8 mouse cellular contexts compared by ENCODE assay signal in genomic region chr10:127739083-127739660, GRCm38 (mm10). TPM values are rescaled to one million over a fixed set of nuclear protein-coding genes. Genes with fewer than 3 reads are reported as not detected.
A peak's percentile ranks its signal among the peaks of the same experiment; 100 is the strongest.
DNase-seq lines count a peak whose midpoint lies in the region; ATAC-seq lines count a peak whose summit lies in the region.

Gene Zbtb39, plus strand, starts transcription at chr10:127739538.

- H3K4me3 ChIP-seq in embryonic facial prominence, embryonic 14.5 days (ENCODE audit: low read depth, low read length): peak within 1 kb of the TSS; percentile 95
- peak within 1 kb of the TSS; percentile 95 for H3K4me3 ChIP-seq in heart, embryonic 11.5 days (ENCODE audit: low read depth, low read length)
- peak within 1 kb of the TSS; percentile 96 for H3K4me3 ChIP-seq in kidney, embryonic 14.5 days (ENCODE audit: low read length)
- peak within 1 kb of the TSS; percentile 96 for H3K4me3 ChIP-seq in liver, embryonic 11.5 days (ENCODE audit: low read depth, low read length)

- peak within 1 kb of the TSS; percentile 80 for H3K27ac ChIP-seq in embryonic facial prominence, embryonic 14.5 days (replicated peaks; ENCODE audit: low read depth, low read length)
- peak within 1 kb of the TSS; percentile 74 for H3K27ac ChIP-seq in heart, embryonic 11.5 days (ENCODE audit: low read depth, low read length)
- H3K27ac ChIP-seq in kidney, embryonic 14.5 days (ENCODE audit: low read depth, low read length): peak within 1 kb of the TSS; percentile 85
- peak within 1 kb of the TSS; percentile 79 for H3K27ac ChIP-seq in liver, embryonic 11.5 days (ENCODE audit: low read depth, low read length)

- peak within 1 kb of the TSS; percentile 89 for H3K4me2 ChIP-seq in embryonic facial prominence, embryonic 14.5 days (ENCODE audit: low read depth, low read length)
- H3K4me2 ChIP-seq in heart, embryonic 11.5 days: peak within 1 kb of the TSS; percentile 69
- H3K4me2 ChIP-seq in kidney, embryonic 14.5 days (replicated peaks; ENCODE audit: low read depth, low read length): peak within 1 kb of the TSS; percentile 56
- peak within 1 kb of the TSS; percentile 88 for H3K4me2 ChIP-seq in liver, embryonic 11.5 days

- DNase-seq in A20 (ENCODE audit: low read depth, low spot score): peak; percentile 84
- DNase-seq in adrenal gland, postnatal 36 days: peak; percentile 89 to 94
- peak; percentile 83 for DNase-seq in embryonic facial prominence, embryonic 14.5 days (ENCODE audit: low spot score)
- peak; percentile 82 for DNase-seq in liver, embryonic 11.5 days (ENCODE audit: low spot score)
- DNase-seq in naive thymus-derived CD4-positive, alpha-beta T cell, adult 2 months (ENCODE audit: low read depth): peak; percentile 83
- peak; percentile 83 for DNase-seq in splenic B cell, adult 2 months (ENCODE audit: low read depth, low spot score)

- no peaks in the 10 kb centered on the region for H3K27me3 ChIP-seq in embryonic facial prominence, embryonic 14.5 days (replicated peaks; ENCODE audit: control insufficient read depth, insufficient read depth, low read length)
- no peaks in the 10 kb centered on the region for H3K27me3 ChIP-seq in heart, embryonic 11.5 days (ENCODE audit: control insufficient read depth, insufficient read depth, low read length)
- no peaks in the 10 kb centered on the region for H3K27me3 ChIP-seq in kidney, embryonic 14.5 days (ENCODE audit: control insufficient read depth, insufficient read depth, low read length)
- no peaks in the 10 kb centered on the region for H3K27me3 ChIP-seq in liver, embryonic 11.5 days (replicated peaks; ENCODE audit: control insufficient read depth, insufficient read depth, low read length)
- no peaks in the 10 kb centered on the region for H3K27me3 ChIP-seq in splenic B cell, adult 2 months (ENCODE audit: control insufficient read depth, insufficient read depth, low read length, poor library complexity, severe bottlenecking)

- peak; percentile 91 for ATAC-seq in embryonic facial prominence, embryonic 14.5 days (ENCODE audit: low read depth)
- peak; percentile 79 for ATAC-seq in heart, embryonic 11.5 days (replicated peaks; ENCODE audit: insufficient number of reproducible peaks, low FRiP score, low TSS enrichment)
- ATAC-seq in kidney, embryonic 14.5 days (ENCODE audit: low FRiP score, low TSS enrichment): peak; percentile 84
- peak; percentile 77 for ATAC-seq in liver, embryonic 11.5 days (replicated peaks; ENCODE audit: low FRiP score)

- H3K36me3 ChIP-seq in embryonic facial prominence, embryonic 14.5 days (ENCODE audit: control insufficient read depth, insufficient read depth, low read length): peaks cover 30% of the 10 kb centered on the region
- peaks cover 17% of the 10 kb centered on the region for H3K36me3 ChIP-seq in heart, embryonic 11.5 days (ENCODE audit: control insufficient read depth, insufficient read depth, low read length)
- H3K36me3 ChIP-seq in kidney, embryonic 14.5 days (ENCODE audit: control insufficient read depth, insufficient read depth, low read length): peaks cover 30% of the 10 kb centered on the region
- peaks cover 26% of the 10 kb centered on the region for H3K36me3 ChIP-seq in liver, embryonic 11.5 days (ENCODE audit: control insufficient read depth, insufficient read depth, low read length)
- H3K36me3 ChIP-seq in splenic B cell, adult 2 months (ENCODE audit: control insufficient read depth, insufficient read depth, low read length, poor library complexity, severe bottlenecking): peaks cover 2% of the 10 kb centered on the region; the same call in 1 of the 2 replicates

- no peaks in the 10 kb centered on the region for H3K9me3 ChIP-seq in embryonic facial prominence, embryonic 14.5 days (ENCODE audit: control insufficient read depth, low read length)
- no peaks in the 10 kb centered on the region for H3K9me3 ChIP-seq in heart, embryonic 11.5 days (replicated peaks; ENCODE audit: control insufficient read depth, low read length)
- H3K9me3 ChIP-seq in kidney, embryonic 14.5 days (ENCODE audit: control insufficient read depth, low read length): no peaks in the 10 kb centered on the region
- no peaks in the 10 kb centered on the region for H3K9me3 ChIP-seq in liver, embryonic 11.5 days (ENCODE audit: control insufficient read depth, low read length)

- H3K4me1 ChIP-seq in embryonic facial prominence, embryonic 14.5 days (ENCODE audit: control insufficient read depth, insufficient read depth, low read length): peaks cover 8% of the 10 kb centered on the region; the same call in 1 of the 2 replicates
- H3K4me1 ChIP-seq in heart, embryonic 11.5 days (ENCODE audit: control insufficient read depth, insufficient read depth, low read length): peaks cover 5% of the 10 kb centered on the region
- H3K4me1 ChIP-seq in kidney, embryonic 14.5 days (ENCODE audit: control insufficient read depth, insufficient read depth, low read length): peaks cover 8% of the 10 kb centered on the region
- H3K4me1 ChIP-seq in liver, embryonic 11.5 days (replicated peaks; ENCODE audit: control insufficient read depth, insufficient read depth, low read length): peaks cover 35% of the 10 kb centered on the region

- 4% methylated on average over 25 of the region's 61 CpGs for WGBS in embryonic facial prominence, embryonic 14.5 days
- WGBS in heart, embryonic 11.5 days (ENCODE audit: insufficient replicate concordance): under 1% methylated on average over 32 of the region's 61 CpGs
- WGBS in kidney, embryonic 14.5 days: under 1% methylated on average over 36 of the region's 61 CpGs
- under 1% methylated on average over 56 of the region's 61 CpGs for WGBS in liver, embryonic 11.5 days

- H3K9ac ChIP-seq in embryonic facial prominence, embryonic 14.5 days (ENCODE audit: low read depth, low read length): peak within 1 kb of the TSS; percentile 98
- peak within 1 kb of the TSS; percentile 97 for H3K9ac ChIP-seq in heart, embryonic 11.5 days (ENCODE audit: low read depth, low read length)
- H3K9ac ChIP-seq in kidney, embryonic 14.5 days (ENCODE audit: low read depth, low read length): peak within 1 kb of the TSS; percentile 98
- peak within 1 kb of the TSS; percentile 95 for H3K9ac ChIP-seq in liver, embryonic 11.5 days (ENCODE audit: low read depth, low read length)

RNA-seq across cellular contexts. Expression of gene Zbtb39, which starts in this region (rescaled TPM):
- 10 to 100 TPM; 10.2 to 12.7 TPM for total RNA-seq in adrenal gland, postnatal 36 days (2021)
- 3.1 and 3.7 TPM in 2 replicates for polyA plus RNA-seq in embryonic facial prominence, embryonic 14.5 days (2014; fragmentation: Nextera tagmentation; extraction: Ambion mirVana)
- polyA plus RNA-seq in heart, embryonic 11.5 days (2014; fragmentation: Nextera tagmentation; extraction: Ambion mirVana): 3.1 and 4.2 TPM in 2 replicates
- 6.9 and 7.6 TPM in 2 replicates for polyA plus RNA-seq in kidney, embryonic 14.5 days (2014; fragmentation: Nextera tagmentation; extraction: Ambion mirVana)
- 2.6 and 2.8 TPM in 2 replicates for polyA plus RNA-seq in liver, embryonic 11.5 days (2014; fragmentation: Nextera tagmentation; extraction: Ambion mirVana)

Comparison
In these comparisons a context has a peak if more than half of its experiments do, and no peak if none do; other contexts are left out.
1. Peak in every context shown above with its lines: DNase-seq, ATAC-seq, H3K4me3 ChIP-seq and H3K27ac ChIP-seq.